Mouse (Mus musculus) E14TG2a.4 (cell line): ENCODE data around the gene Gpatch8.

Experiments used
- CTCF ChIP-seq: conservative IDR thresholded peaks from 2 replicates; pipeline ENCODE4 v1.5.1; 2014; ENCODE audit warnings: low read length
- POU5F1 ChIP-seq: IDR thresholded peaks from 2 replicates; pipeline ENCODE4 v1.6.1; 2014; ENCODE audit warnings: low read length, borderline replicate concordance

DNA sequence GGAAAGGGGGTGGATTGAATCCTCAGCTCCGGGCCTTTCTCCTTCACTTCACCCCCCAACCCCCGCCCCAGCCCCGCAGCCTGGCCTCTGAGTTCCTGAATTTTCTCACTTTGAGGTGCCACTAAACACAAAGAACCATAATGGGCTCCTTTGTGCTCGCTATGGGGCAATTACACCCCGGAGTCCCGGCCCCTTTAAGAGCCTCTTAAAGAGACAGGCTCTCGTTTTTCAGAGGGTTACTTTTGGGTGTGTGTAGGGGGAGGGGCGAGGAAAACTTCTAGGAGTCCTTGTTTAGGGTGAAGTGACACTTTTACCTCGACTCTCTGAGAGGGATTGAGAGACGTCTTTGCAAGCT, 47.3 kb upstream of the Gpatch8 start:
- TF ChIP-seq CTCF (no peak), POU5F1 (no peak)
